ENCODE assay signal across 15 mouse cellular contexts in the genomic region with DNA sequence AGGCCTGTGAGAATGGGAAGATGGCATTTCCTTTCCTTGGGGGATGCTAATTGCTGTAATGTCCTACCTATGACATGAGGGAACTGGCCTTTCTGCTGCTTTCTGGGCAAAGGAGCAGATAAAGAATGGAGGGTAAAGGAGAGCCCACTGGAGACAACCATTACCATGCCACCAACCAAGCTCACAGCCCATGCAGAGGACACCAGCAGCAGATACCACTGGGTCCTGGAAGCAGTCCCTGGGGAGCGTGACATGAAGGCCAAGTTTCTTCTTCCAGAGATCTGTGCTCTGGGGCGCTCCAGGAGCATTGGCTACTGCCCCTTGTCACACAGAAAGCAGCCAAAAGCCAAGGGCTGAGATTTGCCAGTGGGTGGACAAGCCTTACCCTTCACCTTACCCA.
A peak's percentile ranks its signal among the peaks of the same experiment; 100 is the strongest.
DNase-seq lines count a peak whose midpoint lies in the region.
"Had no signal": no experiment of that assay in that cellular context is flagged by ENCODE, and none has a peak within 500 bp of the region (broad histone marks: within the 10 kb centered on the region; RNA-seq: fewer than 3 reads in every experiment).

No protein-coding gene starts in this region.

- H3K4me1 ChIP-seq in heart, embryonic 10.5 days, result no peaks in the 10 kb centered on the region

- H3K4me3 ChIP-seq in heart, embryonic 10.5 days, result no peak overlapping the region

- no peak overlapping the region for H3K27ac ChIP-seq in heart, embryonic 10.5 days

- intact Hi-C loops in heart, postnatal 10 days (cut with DNase I), result no loop called here

- DNase-seq in heart, adult 11 months, result peak; percentile 68
- DNase-seq in heart, postnatal 10 days, result no peak
- DNase-seq in heart, embryonic 10.5 days (ENCODE audit: low spot score), result peak; percentile 72
- no peak for DNase-seq in heart, adult 9 months (ENCODE audit: low spot score in 2 of 2)
- DNase-seq: adrenal gland, adult 2 months; adrenal gland, adult 8-10 months; adrenal gland, postnatal 10 days; adrenal gland, postnatal 14 days; adrenal gland, postnatal 25 days; adrenal gland, postnatal 36 days; B cell, adult 2 months; cerebellum, adult 11 months; cerebellum, adult 11-12 months; cerebellum, adult 18-20 months had no signal

- H3K9me3 ChIP-seq in heart, embryonic 10.5 days, result no peaks in the 10 kb centered on the region
- H3K9me3 ChIP-seq: G1E had no signal

- peaks cover 12% of the 10 kb centered on the region for H3K27me3 ChIP-seq in heart, embryonic 10.5 days (ENCODE audit: insufficient read depth, poor library complexity, severe bottlenecking)

- H3K36me3 ChIP-seq in heart, embryonic 10.5 days, result no peaks in the 10 kb centered on the region
- H3K36me3 ChIP-seq: G1E had no signal

- WGBS in heart, embryonic 10.5 days, result 87% methylated on average over 2 of the region's 2 CpGs

Comparison
In these comparisons a context has a peak if more than half of its experiments do, and no peak if none do; other contexts are left out.
1. DNase-seq: peak in heart, adult 11 months (single experiment) and heart, embryonic 10.5 days (single experiment); none in heart, postnatal 10 days (0 of 2) and heart, adult 9 months (0 of 2).